Mouse (Mus musculus) heart, postnatal 0 days (tissue): ENCODE data around the gene Pold2.

ENCODE experiments used
- CTCF ChIP-seq: IDR thresholded peaks from 2 replicates; pipeline ENCODE4 v1.5.1; 2016; ENCODE audit warnings: antibody characterized with exemption, control low read depth, low read depth
- EP300 ChIP-seq: IDR thresholded peaks from 2 replicates; pipeline ENCODE4 v1.6.1; 2016; ENCODE audit warnings: antibody characterized with exemption, low read depth

- TF ChIP-seq CTCF (no peak), EP300 (no peak)
Observed at GRCm38 (mm10) chr11:5825432-5825831, 52.7 kb downstream of the Pold2 start.
